Mouse (Mus musculus): ENCODE results near the gene Add3. TPM values are rescaled to one million over a fixed set of nuclear protein-coding genes. Genes with fewer than 3 reads are reported as not detected.

Add3 gene
- total and polyA plus RNA-seq, 3 experiments: 14.0 to 52.9 TPM; not detected in 1

DNA sequence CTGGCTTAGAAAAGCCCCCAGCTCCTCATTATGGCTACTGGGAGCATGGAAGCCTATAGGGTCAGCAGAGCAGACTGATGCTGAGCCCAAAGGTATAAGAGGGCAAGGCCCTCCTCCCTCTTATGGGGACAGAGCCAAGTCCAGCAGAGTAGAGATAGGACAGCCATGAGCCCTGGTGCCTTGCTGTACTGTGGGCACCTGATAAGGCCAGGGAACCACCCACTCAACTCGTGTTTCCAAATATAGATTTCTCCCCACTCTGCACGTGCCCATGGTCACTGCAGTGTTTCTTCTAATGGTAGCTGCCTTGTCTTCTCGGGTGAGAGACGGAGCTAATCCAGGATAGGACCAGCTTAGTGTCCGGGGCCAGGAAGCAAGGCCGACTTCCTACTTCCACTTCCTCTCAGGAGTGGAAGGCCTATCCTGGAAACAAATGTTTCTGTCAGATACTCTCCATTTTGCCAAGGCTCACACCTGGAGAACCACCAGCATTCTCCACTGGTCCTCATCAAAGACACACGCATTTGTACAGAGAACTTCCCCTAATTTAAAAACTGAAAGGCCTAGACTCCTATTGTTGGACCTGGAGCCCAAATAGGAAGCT, 116.8 kb downstream of the Add3 start (continued):
- TF ChIP-seq KAT2A (conservative IDR thresholded peaks at IDR 0.05; ENCODE audit: low read depth, low read length) (no peak), POLR2A (IDR thresholded peaks at IDR 0.05; ENCODE audit: control insufficient read depth in 1 of 2, insufficient read depth in 1 of 2, low read depth in 1 of 2, low read length in 2 of 2, poor library complexity in 1 of 2) (no peak), GABPA (IDR thresholded peaks at IDR 0.05; ENCODE audit: low read depth, low read length) (no peak), ZC3H11A (IDR thresholded peaks at IDR 0.05; ENCODE audit: low read depth, low read length) (no peak), TCF12 (IDR thresholded peaks at IDR 0.05; ENCODE audit: low read depth, low read length) (peak; percentile 93), E2F4 (IDR thresholded peaks at IDR 0.05; ENCODE audit: borderline replicate concordance, low read depth, low read length) (peak; percentile 34; the same call in 1 of the 2 replicates), CTCF (IDR thresholded peaks at IDR 0.05 in 2 of 3, conservative IDR thresholded peaks at IDR 0.05 in 1 of 3; ENCODE audit: control insufficient read depth in 1 of 3, insufficient read depth in 1 of 3, low read depth in 2 of 3, low read length in 3 of 3, poor library complexity in 1 of 3, severe bottlenecking in 1 of 3) (no peak), MYC (IDR thresholded peaks at IDR 0.05; ENCODE audit: low read depth, low read length) (peak; percentile 85), ELF1 (IDR thresholded peaks at IDR 0.05; ENCODE audit: low read depth, low read length) (0 out of 2 replicates have a peak, but pooled peaks have one; percentile 46), JUND (IDR thresholded peaks at IDR 0.05; ENCODE audit: low read depth, low read length) (no peak), MAZ (IDR thresholded peaks at IDR 0.05; ENCODE audit: low read depth, low read length) (peak; percentile 61; the same call in 1 of the 2 replicates), MAFK (IDR thresholded peaks at IDR 0.05; ENCODE audit: borderline replicate concordance, low read depth, low read length) (peak; percentile 39; the same call in 1 of the 2 replicates), RCOR1 (IDR thresholded peaks at IDR 0.05; ENCODE audit: low read depth, low read length) (no peak), SMC3 (IDR thresholded peaks at IDR 0.05; ENCODE audit: low read depth, low read length) (peak; percentile 20; the same call in 1 of the 2 replicates), CHD2 (IDR thresholded peaks at IDR 0.05; ENCODE audit: low read length) (peak; percentile 13; the same call in 1 of the 2 replicates), UBTF (IDR thresholded peaks at IDR 0.05; ENCODE audit: borderline replicate concordance, insufficient read depth, low read depth, low read length) (no peak), ETS1 (IDR thresholded peaks at IDR 0.05; ENCODE audit: low read depth, low read length) (peak; percentile 94), GATA1 (IDR thresholded peaks at IDR 0.05; ENCODE audit: low read depth, low read length) (peak; percentile 92), ZKSCAN1 (IDR thresholded peaks at IDR 0.05; ENCODE audit: low read depth, low read length) (no peak), HCFC1 (IDR thresholded peaks at IDR 0.05; ENCODE audit: low read depth, low read length) (no peak), NRF1 (IDR thresholded peaks at IDR 0.05; ENCODE audit: insufficient read depth, low read depth, low read length, poor library complexity, severe bottlenecking) (no peak; the same call in 1 of the 2 replicates), EP300 (IDR thresholded peaks at IDR 0.05; ENCODE audit: low read depth in 1 of 2, low read length in 2 of 2) (peak; percentile 91 to 92), NELFE (IDR thresholded peaks at IDR 0.05; ENCODE audit: low read depth, low read length) (peak; percentile 25; the same call in 1 of the 2 replicates), MXI1 (IDR thresholded peaks at IDR 0.05; ENCODE audit: low read depth, low read length) (peak; percentile 90), TAL1 (IDR thresholded peaks at IDR 0.05; ENCODE audit: low read length) (peak; percentile 94)
